ENCODE assay signal across 9 mouse cellular contexts in the genomic region with DNA sequence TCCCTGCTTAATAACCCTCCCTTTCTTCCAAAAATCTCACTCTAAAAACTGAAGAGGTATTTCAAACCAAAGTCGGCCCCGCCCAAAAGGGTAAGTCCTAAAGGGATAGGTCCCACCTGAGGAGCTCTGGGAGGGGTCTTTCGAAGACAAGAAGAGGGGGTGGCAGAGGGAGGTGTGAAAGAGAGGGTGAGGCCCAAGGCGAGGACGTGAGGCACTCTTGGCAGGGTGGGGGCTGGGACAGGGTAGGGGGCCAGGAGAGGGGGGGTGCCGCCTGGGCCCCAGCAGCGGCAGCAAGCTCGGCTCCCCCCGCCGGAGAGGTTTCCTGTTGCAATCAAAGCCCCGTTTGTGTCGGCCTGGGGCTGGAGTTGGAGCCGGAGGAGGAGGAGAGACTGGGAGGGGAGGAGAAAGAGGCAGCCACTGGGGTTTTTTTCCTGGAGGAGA. TPM values are rescaled to one million over a fixed set of nuclear protein-coding genes. Genes with fewer than 3 reads are reported as not detected.
DNase-seq lines count a peak whose midpoint lies in the region; ATAC-seq and TF ChIP-seq lines count a peak whose summit lies in the region.
"Had no signal": no experiment of that assay in that cellular context is flagged by ENCODE, and none has a peak within 500 bp of the region (broad histone marks: within the 10 kb centered on the region; RNA-seq: fewer than 3 reads in every experiment).

No protein-coding gene starts in this region.

- TF ChIP-seq CTCF in kidney, adult 2 months (conservative IDR thresholded peaks at IDR 0.05; ENCODE audit: insufficient read depth, insufficient read length, low read depth, low read length) = no peak
- TF ChIP-seq CTCF in lung, embryonic 14.5 days (IDR thresholded peaks at IDR 0.05; ENCODE audit: low read depth) = no peak

- no peaks in the 10 kb centered on the region for H3K36me3 ChIP-seq in kidney, adult 2 months (ENCODE audit: control insufficient read depth, insufficient read depth, low read length)
- H3K36me3 ChIP-seq in embryonic facial prominence, embryonic 10.5 days (replicated peaks) = peaks cover 30% of the 10 kb centered on the region
- no peaks in the 10 kb centered on the region for H3K36me3 ChIP-seq in hindbrain, embryonic 15.5 days
- H3K36me3 ChIP-seq in lung, embryonic 14.5 days (ENCODE audit: insufficient read depth) = peaks cover 29% of the 10 kb centered on the region; the same call in 1 of the 2 replicates

- peak overlapping the region; percentile 59 for H3K27ac ChIP-seq in kidney, adult 2 months (ENCODE audit: insufficient read depth, low read depth, low read length)
- H3K27ac ChIP-seq in embryonic facial prominence, embryonic 10.5 days (replicated peaks) = peak overlapping the region; percentile 96
- peak overlapping the region; percentile 47 for H3K27ac ChIP-seq in hindbrain, embryonic 15.5 days (replicated peaks)
- H3K27ac ChIP-seq in lung, embryonic 14.5 days (ENCODE audit: low read depth) = peak overlapping the region; percentile 99
- H3K27ac ChIP-seq: liver, embryonic 14.5 days had no signal

- no peaks in the 10 kb centered on the region for H3K9me3 ChIP-seq in embryonic facial prominence, embryonic 10.5 days
- H3K9me3 ChIP-seq in hindbrain, embryonic 15.5 days = no peaks in the 10 kb centered on the region
- no peaks in the 10 kb centered on the region for H3K9me3 ChIP-seq in lung, embryonic 14.5 days (ENCODE audit: low read depth, low read length)

- 14% methylated on average over 13 of the region's 13 CpGs for WGBS in kidney, adult 2 months
- WGBS in embryonic facial prominence, embryonic 10.5 days = 1% methylated on average over 13 of the region's 13 CpGs
- 7% methylated on average over 13 of the region's 13 CpGs for WGBS in hindbrain, embryonic 15.5 days
- 3% methylated on average over 10 of the region's 13 CpGs for WGBS in lung, embryonic 14.5 days

- ATAC-seq in hindbrain, embryonic 15.5 days (ENCODE audit: low FRiP score, low read depth) = no peak
- ATAC-seq in lung, embryonic 14.5 days (ENCODE audit: insufficient read depth) = no peak

- peak; percentile 67 for DNase-seq in kidney, adult 2 months
- DNase-seq in kidney, adult 8-10 months = no peak
- DNase-seq in embryonic facial prominence, embryonic 10.5 days (ENCODE audit: low spot score) = peak; percentile 85
- DNase-seq in lung, embryonic 14.5 days = peak; percentile 81
- no peak for DNase-seq in spleen, postnatal 4 days (ENCODE audit: low spot score in 2 of 2)
- DNase-seq in right cerebral cortex, postnatal 14 days = no peak
- no peak for DNase-seq in urinary bladder, postnatal 36 days (ENCODE audit: low spot score in 2 of 2)

- H3K4me1 ChIP-seq in kidney, adult 2 months (ENCODE audit: control insufficient read depth, insufficient read depth, low read length) = peaks cover 8% of the 10 kb centered on the region
- H3K4me1 ChIP-seq in embryonic facial prominence, embryonic 10.5 days = peaks cover 94% of the 10 kb centered on the region
- H3K4me1 ChIP-seq in hindbrain, embryonic 15.5 days (replicated peaks) = peaks cover 39% of the 10 kb centered on the region
- H3K4me1 ChIP-seq in lung, embryonic 14.5 days (ENCODE audit: insufficient read depth) = peaks cover 24% of the 10 kb centered on the region

- TF ChIP-seq POLR2A in kidney, adult 2 months (IDR thresholded peaks at IDR 0.05; ENCODE audit: low read depth, low read length) = no peak

- no peak overlapping the region for H3K9ac ChIP-seq in hindbrain, embryonic 15.5 days
- H3K9ac ChIP-seq in lung, embryonic 14.5 days = peak overlapping the region; percentile 33
- H3K9ac ChIP-seq: liver, embryonic 14.5 days had no signal

- no peaks in the 10 kb centered on the region for H3K27me3 ChIP-seq in kidney, adult 2 months (replicated peaks; ENCODE audit: control insufficient read depth, insufficient read depth, low read length)
- peaks cover 51% of the 10 kb centered on the region for H3K27me3 ChIP-seq in embryonic facial prominence, embryonic 10.5 days (replicated peaks; ENCODE audit: low read depth, poor library complexity, severe bottlenecking)
- peaks cover 42% of the 10 kb centered on the region for H3K27me3 ChIP-seq in hindbrain, embryonic 15.5 days
- H3K27me3 ChIP-seq in lung, embryonic 14.5 days (ENCODE audit: insufficient read depth, low read length) = no peaks in the 10 kb centered on the region

- H3K4me3 ChIP-seq in kidney, adult 2 months (ENCODE audit: insufficient read depth, low read depth, low read length) = peak overlapping the region; percentile 16; the same call in 1 of the 2 replicates
- H3K4me3 ChIP-seq in embryonic facial prominence, embryonic 10.5 days = peak overlapping the region; percentile 76
- H3K4me3 ChIP-seq in hindbrain, embryonic 15.5 days = no peak overlapping the region
- H3K4me3 ChIP-seq in lung, embryonic 14.5 days (ENCODE audit: low read depth, low read length) = peak overlapping the region; percentile 19

- peak overlapping the region; percentile 97 for H3K4me2 ChIP-seq in hindbrain, embryonic 15.5 days
- peak overlapping the region; percentile 81 for H3K4me2 ChIP-seq in lung, embryonic 14.5 days

RNA-seq across cellular contexts. Expression of a gene that starts 8.0 kb away (rescaled TPM):
- 21.2 and 25.6 TPM in 2 replicates for polyA plus RNA-seq in kidney, adult 2 months (2012; rRNA removed)
- polyA plus RNA-seq in embryonic facial prominence, embryonic 10.5 days (2016; fragmentation: Nextera tagmentation; extraction: Ambion mirVana) = 77.8 and 90.2 TPM in 2 replicates
- 5.8 and 6.3 TPM in 2 replicates for polyA plus RNA-seq in hindbrain, embryonic 15.5 days (2015; fragmentation: Nextera tagmentation; extraction: Ambion mirVana)
- 38.5 and 38.7 TPM in 2 replicates for polyA plus RNA-seq in lung, embryonic 14.5 days (2014; fragmentation: Nextera tagmentation; extraction: Ambion mirVana)

RNA-seq across cellular contexts. Expression of a gene that starts 17.5 kb away (rescaled TPM):
- 2.7 and 11.1 TPM in 2 replicates for polyA plus RNA-seq in kidney, adult 2 months (2012; rRNA removed)
- 1.1 and 1.6 TPM in 2 replicates for polyA plus RNA-seq in embryonic facial prominence, embryonic 10.5 days (2016; fragmentation: Nextera tagmentation; extraction: Ambion mirVana)
- 1.1 and 1.2 TPM in 2 replicates for polyA plus RNA-seq in hindbrain, embryonic 15.5 days (2015; fragmentation: Nextera tagmentation; extraction: Ambion mirVana)
- 1.4 and 2.6 TPM in 2 replicates for polyA plus RNA-seq in lung, embryonic 14.5 days (2014; fragmentation: Nextera tagmentation; extraction: Ambion mirVana)

RNA-seq across cellular contexts. Expression of a gene that starts 21.1 kb away (rescaled TPM):
- 0.41 TPM in 2 replicates for polyA plus RNA-seq in kidney, adult 2 months (2012; rRNA removed)
- polyA plus RNA-seq in embryonic facial prominence, embryonic 10.5 days (2016; fragmentation: Nextera tagmentation; extraction: Ambion mirVana) = 0.75 and 1.3 TPM in 2 replicates
- polyA plus RNA-seq in hindbrain, embryonic 15.5 days (2015; fragmentation: Nextera tagmentation; extraction: Ambion mirVana) = 0.06 and 0.07 TPM in 2 replicates
- polyA plus RNA-seq in lung, embryonic 14.5 days (2014; fragmentation: Nextera tagmentation; extraction: Ambion mirVana) = 0.38 and 0.82 TPM in 2 replicates

RNA-seq across cellular contexts. Expression of a gene that starts 30.0 kb away (rescaled TPM):
- 66.5 and 72.1 TPM in 2 replicates for polyA plus RNA-seq in kidney, adult 2 months (2012; rRNA removed)
- 63.2 and 66.4 TPM in 2 replicates for polyA plus RNA-seq in embryonic facial prominence, embryonic 10.5 days (2016; fragmentation: Nextera tagmentation; extraction: Ambion mirVana)
- polyA plus RNA-seq in hindbrain, embryonic 15.5 days (2015; fragmentation: Nextera tagmentation; extraction: Ambion mirVana) = 59.7 and 63.5 TPM in 2 replicates
- 63.1 and 64.0 TPM in 2 replicates for polyA plus RNA-seq in lung, embryonic 14.5 days (2014; fragmentation: Nextera tagmentation; extraction: Ambion mirVana)

RNA-seq across cellular contexts. Expression of a gene that starts 44.7 kb away (rescaled TPM):
- polyA plus RNA-seq in kidney, adult 2 months (2012; rRNA removed) = 216 and 255 TPM in 2 replicates
- 48.6 and 48.7 TPM in 2 replicates for polyA plus RNA-seq in embryonic facial prominence, embryonic 10.5 days (2016; fragmentation: Nextera tagmentation; extraction: Ambion mirVana)
- 39.2 and 40.1 TPM in 2 replicates for polyA plus RNA-seq in hindbrain, embryonic 15.5 days (2015; fragmentation: Nextera tagmentation; extraction: Ambion mirVana)
- 59.1 and 68.1 TPM in 2 replicates for polyA plus RNA-seq in lung, embryonic 14.5 days (2014; fragmentation: Nextera tagmentation; extraction: Ambion mirVana)

Comparison
In these comparisons a context has a peak if more than half of its experiments do, and no peak if none do; other contexts are left out.
1. DNase-seq: peak in kidney, adult 2 months (single experiment), embryonic facial prominence, embryonic 10.5 days (single experiment) and lung, embryonic 14.5 days (single experiment); none in kidney, adult 8-10 months (0 of 2), spleen, postnatal 4 days (0 of 2), right cerebral cortex, postnatal 14 days (single experiment) and urinary bladder, postnatal 36 days (0 of 2).
2. H3K27ac ChIP-seq: peak in every context shown above with its lines; median percentile 99 in lung, embryonic 14.5 days; 96 in embryonic facial prominence, embryonic 10.5 days; 59 in kidney, adult 2 months; 47 in hindbrain, embryonic 15.5 days.